Mouse (Mus musculus): ENCODE data around the gene Zbtb48.

Gene Zbtb48

GRCm38 (mm10) chr4:152029087-152029486 is 1.6 kb upstream of the Zbtb48 start:
- in situ Hi-C loops (cut with MseI, MboI): no loop called here

- in situ Hi-C loops (cut with MseI, MboI): no loop called here
These were observed 985 bp upstream of the Zbtb48 start for GRCm38 (mm10) chr4:152028456-152028855.

- in situ Hi-C loops (cut with MseI, MboI): no loop called here
These were observed 541 bp downstream of the Zbtb48 start for GRCm38 (mm10) chr4:152026751-152027508.

GRCm38 (mm10) chr4:152024525-152024924 is 2.9 kb downstream of the Zbtb48 start:
- in situ Hi-C loops (cut with MseI, MboI): no loop called here

GRCm38 (mm10) chr4:152022506-152022905 is 5.0 kb downstream of the Zbtb48 start:
- in situ Hi-C loops (cut with MseI, MboI): no loop called here

GRCm38 (mm10) chr4:152021568-152022097 is 5.8 kb downstream of the Zbtb48 start:
- in situ Hi-C loops (cut with MseI, MboI): no loop called here

- in situ Hi-C loops (cut with MseI, MboI): no loop called here
These were observed 7.4 kb downstream of the Zbtb48 start for GRCm38 (mm10) chr4:152020024-152020423.

GRCm38 (mm10) chr4:152019073-152019472 is 8.4 kb downstream of the Zbtb48 start:
- in situ Hi-C loops (cut with MseI, MboI): no loop called here

- in situ Hi-C loops (cut with MseI, MboI): no loop called here
These were observed 14.2 kb downstream of the Zbtb48 start for GRCm38 (mm10) chr4:152013036-152013813.

GRCm38 (mm10) chr4:152012109-152012508 is 15.4 kb downstream of the Zbtb48 start:
- in situ Hi-C loops (cut with MseI, MboI): no loop called here

- in situ Hi-C loops (cut with MseI, MboI): no loop called here
These were observed 16.2 kb downstream of the Zbtb48 start for GRCm38 (mm10) chr4:152011171-152011760.

- in situ Hi-C loops (cut with MseI, MboI): no loop called here
These were observed 16.8 kb downstream of the Zbtb48 start for GRCm38 (mm10) chr4:152010707-152011134.

- in situ Hi-C loops (cut with MseI, MboI): no loop called here
These were observed 17.3 kb downstream of the Zbtb48 start for GRCm38 (mm10) chr4:152010091-152010706.

- in situ Hi-C loops (cut with MseI, MboI): no loop called here
These were observed 18.1 kb downstream of the Zbtb48 start for GRCm38 (mm10) chr4:152009076-152010051.

- in situ Hi-C loops (cut with MseI, MboI): no loop called here
These were observed 18.8 kb downstream of the Zbtb48 start, which contains the start of gene Klhl21 for GRCm38 (mm10) chr4:152008622-152009075. Gene Klhl21 (plus strand): TSS chr4:152008803.

- in situ Hi-C loops (cut with MseI, MboI): no loop called here
These were observed 19.3 kb downstream of the Zbtb48 start for GRCm38 (mm10) chr4:152008148-152008500.

- in situ Hi-C loops (cut with MseI, MboI): no loop called here
These were observed 19.9 kb downstream of the Zbtb48 start for GRCm38 (mm10) chr4:152007481-152008147.

- in situ Hi-C loops (cut with MseI, MboI): no loop called here
These were observed 20.7 kb downstream of the Zbtb48 start for GRCm38 (mm10) chr4:152006812-152007211.

- in situ Hi-C loops (cut with MseI, MboI): no loop called here
These were observed 21.3 kb downstream of the Zbtb48 start for GRCm38 (mm10) chr4:152006137-152006536.

- in situ Hi-C loops (cut with MseI, MboI): no loop called here
These were observed 25.4 kb downstream of the Zbtb48 start for GRCm38 (mm10) chr4:152002063-152002462.
